Mouse (Mus musculus): ENCODE measurements at regions not wholly inside any gene's neighbourhood (a gene's known extent, or its start where the extent isn't known, plus 50 kb on each side); places are given as distances from the start of the nearest gene placed in this dataset.
"Not testable (repeated sequence)": the region's sequence is repeated elsewhere in the genome, so short reads cannot be mapped to it uniquely, and the experiment has no call there.

GRCm38 (mm10) chr14:26319821-26320220 lies 62.1 kb downstream of the Duxbl3 start:
- not testable (repeated sequence) for ATAC-seq

- no peak for ATAC-seq
These were observed 63.0 kb downstream of the Duxbl3 start for GRCm38 (mm10) chr14:26320736-26321135.

GRCm38 (mm10) chr14:26328562-26328961 lies 70.8 kb downstream of the Duxbl3 start:
- ATAC-seq, result no peak

- ATAC-seq, result no peak
These were observed 83.3 kb downstream of the Duxbl3 start for GRCm38 (mm10) chr14:26341111-26341510.

GRCm38 (mm10) chr14:26345227-26345626 lies 87.5 kb downstream of the Duxbl3 start:
- ATAC-seq, result no peak

- ATAC-seq, result no peak
These were observed 89.5 kb downstream of the Duxbl3 start for GRCm38 (mm10) chr14:26347296-26347695.

GRCm38 (mm10) chr14:26352927-26353326 lies 95.2 kb downstream of the Duxbl3 start:
- ATAC-seq, result peak; percentile 61

GRCm38 (mm10) chr14:26357242-26357641 lies 99.5 kb downstream of the Duxbl3 start:
- no peak for ATAC-seq

- ATAC-seq, result no peak
These were observed 100.2 kb downstream of the Duxbl3 start for GRCm38 (mm10) chr14:26357996-26358395.

GRCm38 (mm10) chr14:26360071-26360470 lies 102.3 kb downstream of the Duxbl3 start:
- no peak for ATAC-seq

GRCm38 (mm10) chr14:26361206-26361605 lies 103.4 kb downstream of the Duxbl3 start:
- no peak for ATAC-seq

Measured in inflammation-experienced regulatory T-cells, adult 6 months (primary cell).